21 mouse cellular contexts compared by ENCODE assay signal in genomic region chr11:113268831-113269319, GRCm38 (mm10).
"Had no signal": no experiment of that assay in that cellular context is flagged by ENCODE, and none has a peak within 500 bp of the region (broad histone marks: within the 10 kb centered on the region; RNA-seq: fewer than 3 reads in every experiment).

No protein-coding gene starts in this region.

- H3K4me3 ChIP-seq: gastrocnemius, adult 2 months; heart, embryonic 13.5 days; heart, embryonic 15.5 days; hindbrain, embryonic 13.5 days; hindbrain, embryonic 15.5 days; kidney, embryonic 15.5 days; layer of hippocampus, adult 2 months; left cerebral cortex, adult 2 months; limb, embryonic 13.5 days; limb, embryonic 15.5 days; liver, embryonic 12.5 days had no signal

- DNase-seq: gastrocnemius, adult 2 months; gastrocnemius, postnatal 10 days; gastrocnemius, postnatal 25 days; kidney, adult 11 months; kidney, adult 2 months; kidney, adult 9 months; kidney, postnatal 14 days; kidney, postnatal 36 days had no signal

- H3K27ac ChIP-seq: gastrocnemius, adult 2 months; heart, embryonic 13.5 days; heart, embryonic 15.5 days; hindbrain, embryonic 13.5 days; hindbrain, embryonic 15.5 days; hindbrain, postnatal 0 days; kidney, embryonic 15.5 days; kidney, postnatal 0 days; left cerebral cortex, adult 2 months; limb, embryonic 13.5 days; limb, embryonic 15.5 days; liver, embryonic 12.5 days; liver, embryonic 14.5 days had no signal

- H3K4me1 ChIP-seq: heart, embryonic 13.5 days; heart, embryonic 15.5 days; liver, embryonic 12.5 days had no signal
